Mouse (Mus musculus) bone marrow macrophage, adult 2 months (primary cell): ENCODE measurements around the gene Txlna.

Experiments
- CTCF ChIP-seq: IDR thresholded peaks from 2 replicates; pipeline ENCODE4 v1.5.1; 2012; ENCODE audit warnings: low read depth, mild to moderate bottlenecking, low read length, moderate library complexity
- POLR2A ChIP-seq: IDR thresholded peaks from 2 replicates; pipeline ENCODE4 v1.6.1; 2012; ENCODE audit warnings: mild to moderate bottlenecking, low read depth, low read length, borderline replicate concordance

GRCm38 (mm10) chr4:129624281-129625028 lies 16.4 kb downstream of the Txlna start:
- TF ChIP-seq POLR2A (peak; percentile 75; the same call in 1 of the 2 replicates), CTCF (no peak)
